Mouse (Mus musculus): ENCODE measurements around the gene Rmi2. TPM values are rescaled to one million over a fixed set of nuclear protein-coding genes. Genes with fewer than 3 reads are reported as not detected.
"Not testable (repeated sequence)": the region's sequence is repeated elsewhere in the genome, so short reads cannot be mapped to it uniquely, and the experiment has no call there.

Rmi2 gene
- polyA plus RNA-seq, 1 experiment from 2014 or later: 2.0 TPM

GRCm38 (mm10) chr16:10796034-10796433 is 38.8 kb upstream of the Rmi2 start, which contains the start of gene Prm2:
Gene Prm2, minus strand, starts transcription at chr16:10796134.
- ATAC-seq (ENCODE audit: low read depth) (no peak), DNase-seq (ENCODE audit: low spot score) (no peak)
- Histone ChIP-seq H3K27me3 (replicated peaks; ENCODE audit: control insufficient read depth, insufficient read depth, low read length) (peaks cover 16% of the 10 kb centered on the region), H3K4me1 (ENCODE audit: control insufficient read depth, insufficient read depth, low read length) (no peaks in the 10 kb centered on the region), H3K36me3 (ENCODE audit: control insufficient read depth, insufficient read depth, low read length) (no peaks in the 10 kb centered on the region), H3K4me3 (ENCODE audit: low read depth, low read length) (no peak within 1 kb of the TSS), H3K4me2 (ENCODE audit: low read depth, low read length) (no peak within 1 kb of the TSS), H3K27ac (replicated peaks; ENCODE audit: low read depth, low read length) (no peak within 1 kb of the TSS), H3K9me3 (ENCODE audit: control insufficient read depth, low read length) (no peaks in the 10 kb centered on the region), H3K9ac (ENCODE audit: low read depth, low read length) (no peak within 1 kb of the TSS)
- WGBS: 78% methylated on average over 6 of the region's 6 CpGs

GRCm38 (mm10) chr16:10802420-10802819 is 32.4 kb upstream of the Rmi2 start:
- H3K4me1 ChIP-seq (ENCODE audit: control insufficient read depth, insufficient read depth, low read length); H3K9me3 ChIP-seq (ENCODE audit: control insufficient read depth, low read length); DNase-seq (ENCODE audit: low spot score); H3K27me3 ChIP-seq (replicated peaks; ENCODE audit: control insufficient read depth, insufficient read depth, low read length); H3K4me3 ChIP-seq (ENCODE audit: low read depth, low read length); H3K9ac ChIP-seq (ENCODE audit: low read depth, low read length); H3K27ac ChIP-seq (replicated peaks; ENCODE audit: low read depth, low read length); H3K36me3 ChIP-seq (ENCODE audit: control insufficient read depth, insufficient read depth, low read length); H3K4me2 ChIP-seq (ENCODE audit: low read depth, low read length): not testable (repeated sequence)
- ATAC-seq (ENCODE audit: low read depth): 0 out of 2 replicates have a peak, but pooled peaks have one; percentile 53
- WGBS: 72% methylated on average over 3 of the region's 3 CpGs

- DNase-seq (ENCODE audit: low spot score) (no peak), ATAC-seq (ENCODE audit: low read depth) (no peak)
- Histone ChIP-seq H3K27ac (replicated peaks; ENCODE audit: low read depth, low read length) (no peak within 1 kb of the TSS), H3K9me3 (ENCODE audit: control insufficient read depth, low read length) (no peaks in the 10 kb centered on the region), H3K36me3 (ENCODE audit: control insufficient read depth, insufficient read depth, low read length) (no peaks in the 10 kb centered on the region), H3K9ac (ENCODE audit: low read depth, low read length) (no peak within 1 kb of the TSS), H3K4me2 (ENCODE audit: low read depth, low read length) (no peak within 1 kb of the TSS), H3K27me3 (replicated peaks; ENCODE audit: control insufficient read depth, insufficient read depth, low read length) (no peaks in the 10 kb centered on the region), H3K4me1 (ENCODE audit: control insufficient read depth, insufficient read depth, low read length) (no peaks in the 10 kb centered on the region), H3K4me3 (ENCODE audit: low read depth, low read length) (no peak within 1 kb of the TSS)
- WGBS: 74% methylated on average over 10 of the region's 10 CpGs
Observed at GRCm38 (mm10) chr16:10805789-10806527, 28.9 kb upstream of the Rmi2 start, which contains the start of gene Prm1. Gene Prm1, minus strand, starts transcription at chr16:10805839.

- H3K4me1 ChIP-seq (ENCODE audit: control insufficient read depth, insufficient read depth, low read length): no peaks in the 10 kb centered on the region
- no peak overlapping the region for H3K4me3 ChIP-seq (ENCODE audit: low read depth, low read length)
- no peaks in the 10 kb centered on the region for H3K9me3 ChIP-seq (ENCODE audit: control insufficient read depth, low read length)
- H3K36me3 ChIP-seq (ENCODE audit: control insufficient read depth, insufficient read depth, low read length): no peaks in the 10 kb centered on the region
- ATAC-seq (ENCODE audit: low read depth) (no peak), DNase-seq (ENCODE audit: low spot score) (no peak)
- H3K4me2 ChIP-seq (ENCODE audit: low read depth, low read length): no peak overlapping the region
- WGBS: 91% methylated on average over 1 of the region's 1 CpGs
- H3K9ac ChIP-seq (ENCODE audit: low read depth, low read length): no peak overlapping the region
- H3K27ac ChIP-seq (replicated peaks; ENCODE audit: low read depth, low read length): no peak overlapping the region
- H3K27me3 ChIP-seq (replicated peaks; ENCODE audit: control insufficient read depth, insufficient read depth, low read length): no peaks in the 10 kb centered on the region
Observed at GRCm38 (mm10) chr16:10810376-10810775, 24.5 kb upstream of the Rmi2 start.

- Histone ChIP-seq H3K9ac (ENCODE audit: low read depth, low read length) (no peak within 1 kb of the TSS), H3K9me3 (ENCODE audit: control insufficient read depth, low read length) (no peaks in the 10 kb centered on the region), H3K4me3 (ENCODE audit: low read depth, low read length) (no peak within 1 kb of the TSS), H3K27me3 (replicated peaks; ENCODE audit: control insufficient read depth, insufficient read depth, low read length) (no peaks in the 10 kb centered on the region), H3K4me1 (ENCODE audit: control insufficient read depth, insufficient read depth, low read length) (no peaks in the 10 kb centered on the region), H3K27ac (replicated peaks; ENCODE audit: low read depth, low read length) (no peak within 1 kb of the TSS), H3K4me2 (ENCODE audit: low read depth, low read length) (no peak within 1 kb of the TSS), H3K36me3 (ENCODE audit: control insufficient read depth, insufficient read depth, low read length) (no peaks in the 10 kb centered on the region)
- 85% methylated on average over 2 of the region's 2 CpGs for WGBS
- DNase-seq (ENCODE audit: low spot score): no peak
- ATAC-seq (ENCODE audit: low read depth): no peak
Observed at GRCm38 (mm10) chr16:10812865-10813371, 21.9 kb upstream of the Rmi2 start, which contains the start of gene Gm11172. Gene Gm11172, plus strand, starts transcription at chr16:10812915.

- DNase-seq (ENCODE audit: low spot score): no peak
- Histone ChIP-seq H3K36me3 (ENCODE audit: control insufficient read depth, insufficient read depth, low read length) (no peaks in the 10 kb centered on the region), H3K4me1 (ENCODE audit: control insufficient read depth, insufficient read depth, low read length) (no peaks in the 10 kb centered on the region), H3K9ac (ENCODE audit: low read depth, low read length) (no peak overlapping the region), H3K4me2 (ENCODE audit: low read depth, low read length) (no peak overlapping the region), H3K27me3 (replicated peaks; ENCODE audit: control insufficient read depth, insufficient read depth, low read length) (no peaks in the 10 kb centered on the region), H3K9me3 (ENCODE audit: control insufficient read depth, low read length) (no peaks in the 10 kb centered on the region), H3K4me3 (ENCODE audit: low read depth, low read length) (no peak overlapping the region), H3K27ac (replicated peaks; ENCODE audit: low read depth, low read length) (no peak overlapping the region)
- WGBS: 80% methylated on average over 4 of the region's 4 CpGs
- no peak for ATAC-seq (ENCODE audit: low read depth)
Observed at GRCm38 (mm10) chr16:10813726-10814125, 21.1 kb upstream of the Rmi2 start.

- Histone ChIP-seq H3K27ac (replicated peaks; ENCODE audit: low read depth, low read length) (no peak overlapping the region), H3K4me1 (ENCODE audit: control insufficient read depth, insufficient read depth, low read length) (no peaks in the 10 kb centered on the region), H3K4me2 (ENCODE audit: low read depth, low read length) (no peak overlapping the region), H3K36me3 (ENCODE audit: control insufficient read depth, insufficient read depth, low read length) (no peaks in the 10 kb centered on the region), H3K9me3 (ENCODE audit: control insufficient read depth, low read length) (no peaks in the 10 kb centered on the region), H3K27me3 (replicated peaks; ENCODE audit: control insufficient read depth, insufficient read depth, low read length) (no peaks in the 10 kb centered on the region), H3K9ac (ENCODE audit: low read depth, low read length) (no peak overlapping the region), H3K4me3 (ENCODE audit: low read depth, low read length) (no peak overlapping the region)
- peak; percentile 57; the same call in 1 of the 2 replicates for ATAC-seq (ENCODE audit: low read depth)
- WGBS: 75% methylated on average over 4 of the region's 4 CpGs
- peak; percentile 24 for DNase-seq (ENCODE audit: low spot score)
Observed at GRCm38 (mm10) chr16:10814864-10815263, 20.0 kb upstream of the Rmi2 start.

GRCm38 (mm10) chr16:10818579-10819135 is 16.2 kb upstream of the Rmi2 start:
- Histone ChIP-seq H3K36me3 (ENCODE audit: control insufficient read depth, insufficient read depth, low read length) (no peaks in the 10 kb centered on the region), H3K9ac (ENCODE audit: low read depth, low read length) (no peak overlapping the region), H3K4me3 (ENCODE audit: low read depth, low read length) (no peak overlapping the region), H3K4me1 (ENCODE audit: control insufficient read depth, insufficient read depth, low read length) (no peaks in the 10 kb centered on the region), H3K4me2 (ENCODE audit: low read depth, low read length) (no peak overlapping the region), H3K9me3 (ENCODE audit: control insufficient read depth, low read length) (0 out of 2 replicates have a peak, but pooled peaks cover 3% of the 10 kb centered on the region), H3K27ac (replicated peaks; ENCODE audit: low read depth, low read length) (no peak overlapping the region), H3K27me3 (replicated peaks; ENCODE audit: control insufficient read depth, insufficient read depth, low read length) (no peaks in the 10 kb centered on the region)
- 76% methylated on average over 4 of the region's 4 CpGs for WGBS
- no peak for ATAC-seq (ENCODE audit: low read depth)
- no peak for DNase-seq (ENCODE audit: low spot score)

Data from embryonic facial prominence, embryonic 14.5 days (tissue).